Mouse (Mus musculus) kidney, adult 2 months (tissue): ENCODE results near the gene Trim46.

Experiments used
- CTCF ChIP-seq: fragments of 200-500 bp; conservative IDR thresholded peaks from 2 replicates; pipeline ENCODE4 v1.5.1; 2011; ENCODE audit warnings: low read depth, mild to moderate bottlenecking, control low read depth, low read length, moderate library complexity, mixed read lengths; ENCODE audit not compliant: insufficient read depth, insufficient read length
- POLR2A ChIP-seq: fragments of 200-500 bp; IDR thresholded peaks from one replicate; pipeline ENCODE4 v1.6.1; 2011; ENCODE audit warnings: low read depth, low read length, control low read depth

DNA sequence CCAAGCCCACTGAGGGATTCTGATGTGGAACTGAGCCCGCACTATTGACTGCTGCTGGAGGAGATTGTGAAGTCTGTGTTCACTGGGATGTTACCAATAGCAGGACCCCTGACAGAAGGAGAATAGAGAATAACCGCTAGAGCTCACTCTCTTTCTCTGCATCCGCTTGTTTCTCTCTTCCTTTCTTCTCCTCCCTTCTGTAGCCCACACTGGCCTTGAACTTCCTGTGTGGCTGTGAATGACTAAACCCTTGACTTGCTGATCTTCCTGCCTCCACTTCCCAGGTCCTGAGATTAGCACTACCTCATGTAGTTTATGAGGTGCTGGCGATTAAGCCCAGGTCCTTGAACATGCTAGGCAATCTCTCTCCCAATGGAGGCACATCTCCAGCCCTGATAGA is 1.4 kb upstream of the Trim46 start:
- TF ChIP-seq POLR2A (no peak), CTCF (no peak)
